Mouse (Mus musculus): ENCODE data around the gene Fam186b. TPM values are rescaled to one million over a fixed set of nuclear protein-coding genes. Genes with fewer than 3 reads are reported as not detected.
A peak's percentile ranks its signal among the peaks of the same experiment; 100 is the strongest.

Gene Fam186b
- polyA plus RNA-seq, 1 experiment from 2014 or later, result 0.15 TPM

DNA sequence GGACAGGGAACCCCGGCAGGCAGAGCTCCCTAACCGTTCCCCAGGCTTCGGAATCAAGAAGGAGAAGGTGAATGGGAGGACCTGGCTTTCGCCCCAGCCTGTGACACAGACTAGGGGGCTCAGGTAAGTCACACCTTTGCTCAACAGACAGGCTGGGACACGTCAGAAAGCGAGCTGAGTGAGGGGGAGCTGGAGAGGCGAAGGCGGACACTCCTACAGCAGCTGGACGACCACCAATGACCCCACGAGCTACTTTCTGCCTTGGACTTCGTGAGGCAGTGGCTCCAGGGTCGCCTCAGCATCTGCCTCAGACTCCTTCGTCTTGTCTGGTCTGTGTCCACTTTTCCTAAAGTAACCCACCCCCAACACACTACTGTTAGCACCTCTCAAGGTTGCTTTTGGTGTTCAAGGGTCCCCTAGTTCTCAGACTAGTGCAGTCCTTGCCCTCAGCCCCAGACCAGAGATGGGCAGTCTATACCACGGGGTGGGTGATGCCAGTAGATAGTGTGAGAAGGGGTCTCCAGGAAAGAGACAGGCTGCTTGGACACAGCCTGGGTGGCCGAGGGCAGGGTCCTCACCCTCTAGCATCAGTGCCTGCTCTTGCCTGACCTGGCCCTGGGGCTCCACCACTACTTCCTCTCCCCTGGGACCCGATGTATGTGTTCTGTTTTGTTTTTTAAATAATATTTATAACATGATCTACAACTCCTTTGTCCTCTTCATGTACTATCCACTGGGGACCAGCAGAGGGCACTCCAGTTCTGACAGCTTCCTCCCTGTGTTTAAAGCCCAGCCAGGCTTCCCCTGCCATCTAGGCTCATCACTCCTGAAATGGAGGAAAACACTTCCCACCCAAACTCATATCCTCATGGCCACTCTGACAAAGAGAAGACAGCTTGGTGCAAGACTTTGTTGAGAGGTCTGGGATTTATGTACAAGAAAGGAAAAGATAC, 20.9 kb upstream of the Fam186b start:
- WGBS, result 88% methylated on average over 16 of the region's 16 CpGs
- Histone ChIP-seq H3K27ac (ENCODE audit: low read depth, low read length) (0 out of 2 replicates have a peak overlapping the region, but pooled peaks have one; percentile 31), H3K36me3 (ENCODE audit: control insufficient read depth, insufficient read depth, low read length) (peaks cover 12% of the 10 kb centered on the region; the same call in 1 of the 2 replicates), H3K4me1 (replicated peaks; ENCODE audit: control insufficient read depth, insufficient read depth, low read length) (no peaks in the 10 kb centered on the region), H3K27me3 (ENCODE audit: control insufficient read depth, insufficient read depth, low read length) (no peaks in the 10 kb centered on the region), H3K4me2 (ENCODE audit: low read depth, low read length, severe bottlenecking) (no peak overlapping the region), H3K9me3 (ENCODE audit: control insufficient read depth, low read length) (no peaks in the 10 kb centered on the region), H3K9ac (ENCODE audit: low read length) (peak overlapping the region; percentile 29; the same call in 1 of the 2 replicates), H3K4me3 (ENCODE audit: low read depth, low read length) (no peak overlapping the region)
- peak; percentile 83 for DNase-seq (ENCODE audit: low spot score)
- ATAC-seq (replicated peaks; ENCODE audit: low FRiP score), result peak; percentile 33; the same call in 1 of the 2 replicates

DNA sequence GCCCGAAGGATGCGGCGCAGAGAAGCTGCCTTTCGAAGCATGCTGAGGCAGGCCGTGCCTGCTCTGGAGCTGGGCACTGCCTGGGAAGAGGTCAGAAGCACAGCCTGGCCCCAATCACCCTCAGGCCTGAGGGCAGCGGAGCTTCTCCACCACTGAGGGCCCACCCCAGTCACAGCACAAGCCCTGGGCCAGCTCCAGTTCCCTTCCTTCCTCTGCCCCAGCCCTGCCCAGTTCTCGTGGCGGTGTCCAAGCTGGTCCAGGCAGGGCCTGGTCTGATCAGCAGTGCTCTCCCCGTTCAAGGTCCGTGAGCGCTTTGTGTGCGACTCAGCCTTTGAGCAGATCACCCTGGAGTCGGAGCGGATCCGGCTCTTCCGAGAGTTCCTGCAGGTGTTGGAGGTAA, 19.2 kb upstream of the Fam186b start:
- Histone ChIP-seq H3K27me3 (ENCODE audit: control insufficient read depth, insufficient read depth, low read length) (no peaks in the 10 kb centered on the region), H3K36me3 (ENCODE audit: control insufficient read depth, insufficient read depth, low read length) (peaks cover 20% of the 10 kb centered on the region; the same call in 1 of the 2 replicates), H3K9ac (ENCODE audit: low read length) (no peak overlapping the region), H3K4me3 (ENCODE audit: low read depth, low read length) (no peak overlapping the region), H3K9me3 (ENCODE audit: control insufficient read depth, low read length) (no peaks in the 10 kb centered on the region), H3K4me1 (replicated peaks; ENCODE audit: control insufficient read depth, insufficient read depth, low read length) (no peaks in the 10 kb centered on the region), H3K27ac (ENCODE audit: low read depth, low read length) (no peak overlapping the region), H3K4me2 (ENCODE audit: low read depth, low read length, severe bottlenecking) (no peak overlapping the region)
- WGBS, result 93% methylated on average over 16 of the region's 16 CpGs
- no peak for ATAC-seq (replicated peaks; ENCODE audit: low FRiP score)
- DNase-seq (ENCODE audit: low spot score), result no peak

DNA sequence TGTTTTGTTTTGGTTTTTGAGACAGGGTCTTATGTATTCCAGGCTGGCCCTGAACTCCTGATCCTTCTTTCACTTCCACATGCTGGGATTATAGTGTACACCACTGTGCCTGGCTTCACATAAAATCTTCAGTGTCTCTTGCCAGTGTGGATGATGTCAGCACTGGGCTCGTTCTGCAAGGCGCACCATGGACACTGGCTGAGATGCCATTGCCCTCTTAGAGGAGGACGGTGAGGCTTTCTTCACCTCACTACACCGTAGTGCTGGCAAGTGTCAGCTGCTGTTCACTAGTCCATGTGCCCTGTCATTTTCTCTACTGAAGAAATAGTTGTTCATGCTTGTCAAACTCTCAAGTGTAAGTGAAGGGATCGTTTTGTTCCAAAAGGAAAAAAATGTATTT, 14.9 kb upstream of the Fam186b start:
- DNase-seq (ENCODE audit: low spot score), result no peak

DNA sequence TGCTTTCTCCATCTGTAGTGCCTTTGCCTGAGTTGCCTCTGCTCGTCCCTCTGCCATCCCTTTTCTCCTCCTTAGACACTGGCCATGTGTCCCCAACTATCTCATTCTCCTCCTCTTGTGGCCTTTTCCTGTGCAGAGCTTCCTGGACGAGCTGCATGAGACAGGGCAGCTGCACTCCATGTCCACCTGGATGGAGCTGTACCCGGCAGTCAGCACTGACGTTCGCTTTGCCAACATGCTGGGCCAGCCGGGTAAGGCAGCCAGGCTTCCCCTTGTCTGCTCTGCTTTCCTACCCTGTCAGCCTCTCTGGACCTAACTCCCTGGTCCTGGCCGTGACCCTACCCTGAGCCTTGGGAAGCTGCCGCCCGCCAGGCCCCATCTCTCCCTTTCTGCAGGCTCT, 13.9 kb upstream of the Fam186b start:
- H3K27ac ChIP-seq (ENCODE audit: low read depth, low read length), result no peak overlapping the region
- H3K4me1 ChIP-seq (replicated peaks; ENCODE audit: control insufficient read depth, insufficient read depth, low read length), result no peaks in the 10 kb centered on the region
- ATAC-seq (replicated peaks; ENCODE audit: low FRiP score) (no peak), DNase-seq (ENCODE audit: low spot score) (no peak)
- H3K9ac ChIP-seq (ENCODE audit: low read length), result no peak overlapping the region
- H3K36me3 ChIP-seq (ENCODE audit: control insufficient read depth, insufficient read depth, low read length), result peaks cover 11% of the 10 kb centered on the region; the same call in 1 of the 2 replicates
- no peak overlapping the region for H3K4me3 ChIP-seq (ENCODE audit: low read depth, low read length)
- 91% methylated on average over 9 of the region's 9 CpGs for WGBS
- H3K27me3 ChIP-seq (ENCODE audit: control insufficient read depth, insufficient read depth, low read length), result no peaks in the 10 kb centered on the region
- no peak overlapping the region for H3K4me2 ChIP-seq (ENCODE audit: low read depth, low read length, severe bottlenecking)
- no peaks in the 10 kb centered on the region for H3K9me3 ChIP-seq (ENCODE audit: control insufficient read depth, low read length)

More for the DNA sequence above, 14.9 kb upstream of the Fam186b start:
- no peaks in the 10 kb centered on the region for H3K9me3 ChIP-seq (ENCODE audit: control insufficient read depth, low read length)
- no peak overlapping the region for H3K9ac ChIP-seq (ENCODE audit: low read length)
- no peaks in the 10 kb centered on the region for H3K27me3 ChIP-seq (ENCODE audit: control insufficient read depth, insufficient read depth, low read length)
- no peak for ATAC-seq (replicated peaks; ENCODE audit: low FRiP score)
- 93% methylated on average over 5 of the region's 5 CpGs for WGBS
- no peak overlapping the region for H3K27ac ChIP-seq (ENCODE audit: low read depth, low read length)
- no peak overlapping the region for H3K4me2 ChIP-seq (ENCODE audit: low read depth, low read length, severe bottlenecking)
- no peak overlapping the region for H3K4me3 ChIP-seq (ENCODE audit: low read depth, low read length)
- peaks cover 13% of the 10 kb centered on the region; the same call in 1 of the 2 replicates for H3K36me3 ChIP-seq (ENCODE audit: control insufficient read depth, insufficient read depth, low read length)
- H3K4me1 ChIP-seq (replicated peaks; ENCODE audit: control insufficient read depth, insufficient read depth, low read length), result no peaks in the 10 kb centered on the region

DNA sequence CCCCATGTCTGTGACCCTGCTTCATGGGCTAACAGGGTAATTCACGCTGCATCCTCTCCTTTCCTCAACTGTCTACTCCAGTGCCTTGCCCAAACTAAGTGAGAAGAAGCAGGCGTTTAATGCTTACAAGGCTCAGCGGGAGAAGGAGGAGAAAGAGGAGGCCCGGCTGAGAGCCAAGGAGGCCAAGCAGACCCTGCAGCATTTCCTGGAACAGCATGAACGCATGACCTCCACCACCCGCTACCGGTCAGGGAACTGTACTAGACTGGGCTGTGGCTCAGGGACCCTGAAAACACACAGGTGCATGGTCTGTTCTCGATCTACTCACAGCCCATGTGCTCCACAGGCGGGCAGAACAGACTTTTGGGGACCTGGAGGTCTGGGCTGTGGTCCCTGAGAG, 11.8 kb upstream of the Fam186b start:
- no peak for DNase-seq (ENCODE audit: low spot score)
- Histone ChIP-seq H3K27ac (ENCODE audit: low read depth, low read length) (no peak overlapping the region), H3K9me3 (ENCODE audit: control insufficient read depth, low read length) (no peaks in the 10 kb centered on the region), H3K4me2 (ENCODE audit: low read depth, low read length, severe bottlenecking) (no peak overlapping the region), H3K9ac (ENCODE audit: low read length) (no peak overlapping the region), H3K27me3 (ENCODE audit: control insufficient read depth, insufficient read depth, low read length) (no peaks in the 10 kb centered on the region), H3K36me3 (ENCODE audit: control insufficient read depth, insufficient read depth, low read length) (peaks cover 9% of the 10 kb centered on the region; the same call in 1 of the 2 replicates), H3K4me3 (ENCODE audit: low read depth, low read length) (no peak overlapping the region), H3K4me1 (replicated peaks; ENCODE audit: control insufficient read depth, insufficient read depth, low read length) (no peaks in the 10 kb centered on the region)
- 89% methylated on average over 9 of the region's 9 CpGs for WGBS
- ATAC-seq (replicated peaks; ENCODE audit: low FRiP score), result no peak

DNA sequence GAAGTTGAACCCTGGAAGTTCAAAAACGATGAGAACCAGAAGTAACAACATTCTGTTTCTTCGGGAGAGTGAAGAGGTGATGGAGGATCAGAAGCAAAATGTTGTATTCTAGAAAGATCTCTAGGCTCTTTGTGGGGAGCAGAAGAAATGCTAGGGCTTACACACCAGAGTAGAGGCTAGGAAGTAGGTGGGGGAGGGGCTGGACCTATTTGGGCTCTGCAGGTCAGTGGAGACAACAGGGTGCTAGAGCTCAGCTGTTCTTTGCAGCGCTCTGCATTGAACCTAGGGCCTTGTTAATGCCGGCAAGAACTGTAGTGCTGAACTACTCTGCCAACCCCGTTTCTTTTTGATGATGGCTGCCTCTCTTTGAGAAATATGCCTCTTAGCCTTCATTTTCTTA, 525 bp upstream of the Fam186b start:
- peaks cover 10% of the 10 kb centered on the region; the same call in 1 of the 2 replicates for H3K4me1 ChIP-seq (replicated peaks; ENCODE audit: control insufficient read depth, insufficient read depth, low read length)
- no peak for DNase-seq (ENCODE audit: low spot score)
- no peak for ATAC-seq (replicated peaks; ENCODE audit: low FRiP score)
- peak overlapping the region; percentile 62 for H3K4me2 ChIP-seq (ENCODE audit: low read depth, low read length, severe bottlenecking)
- H3K9me3 ChIP-seq (ENCODE audit: control insufficient read depth, low read length), result no peaks in the 10 kb centered on the region
- H3K4me3 ChIP-seq (ENCODE audit: low read depth, low read length), result peak overlapping the region; percentile 64
- no peaks in the 10 kb centered on the region for H3K27me3 ChIP-seq (ENCODE audit: control insufficient read depth, insufficient read depth, low read length)
- WGBS, result 33% methylated on average over 5 of the region's 5 CpGs
- peak overlapping the region; percentile 74; the same call in 1 of the 2 replicates for H3K9ac ChIP-seq (ENCODE audit: low read length)
- 0 out of 2 replicates have a peak overlapping the region, but pooled peaks have one; percentile 83 for H3K27ac ChIP-seq (ENCODE audit: low read depth, low read length)
- no peaks in the 10 kb centered on the region for H3K36me3 ChIP-seq (ENCODE audit: control insufficient read depth, insufficient read depth, low read length)

DNA sequence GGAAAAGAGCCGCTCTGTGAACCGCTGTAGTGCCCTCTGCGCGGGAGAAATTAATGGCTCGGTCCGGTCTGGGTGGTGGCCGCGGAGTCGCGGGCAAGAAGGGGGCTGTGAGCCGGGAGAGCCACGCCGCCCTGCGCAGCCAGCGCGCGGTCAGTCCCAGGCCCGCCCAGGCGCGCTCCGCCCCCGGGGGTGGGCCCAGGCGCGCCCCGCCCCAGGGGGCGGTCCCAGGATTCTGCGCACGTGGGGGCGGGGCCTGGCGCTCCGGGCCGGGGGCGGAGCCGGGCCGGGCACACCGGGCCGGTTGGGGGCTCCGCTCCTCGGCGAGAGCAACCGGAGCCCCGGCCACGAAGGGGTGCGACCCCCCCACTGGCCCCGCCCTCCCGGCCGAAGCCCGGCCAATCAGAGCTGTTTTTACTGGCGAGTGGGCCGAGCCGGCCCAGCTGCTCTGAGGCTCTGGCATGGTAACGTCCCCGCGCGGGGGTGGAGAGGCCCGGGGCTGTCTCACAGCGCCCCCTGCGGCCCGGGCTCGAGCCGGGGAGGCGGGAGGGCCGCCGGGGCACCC, 794 bp downstream of the Fam186b start, which contains the start of gene Prpf40b:
Gene Prpf40b (plus strand): TSS at position 275 of the 562 bp plus-strand sequence.
- Histone ChIP-seq H3K27ac (ENCODE audit: low read depth, low read length) (peak within 1 kb of the TSS; percentile 83), H3K36me3 (ENCODE audit: control insufficient read depth, insufficient read depth, low read length) (no peaks in the 10 kb centered on the region), H3K4me2 (ENCODE audit: low read depth, low read length, severe bottlenecking) (peak within 1 kb of the TSS; percentile 62), H3K4me1 (replicated peaks; ENCODE audit: control insufficient read depth, insufficient read depth, low read length) (peaks cover 10% of the 10 kb centered on the region; the same call in 1 of the 2 replicates), H3K9ac (ENCODE audit: low read length) (peak within 1 kb of the TSS; percentile 74), H3K9me3 (ENCODE audit: control insufficient read depth, low read length) (no peaks in the 10 kb centered on the region), H3K4me3 (ENCODE audit: low read depth, low read length) (peak within 1 kb of the TSS; percentile 64), H3K27me3 (ENCODE audit: control insufficient read depth, insufficient read depth, low read length) (no peaks in the 10 kb centered on the region)
- DNase-seq (ENCODE audit: low spot score) (peak; percentile 96), ATAC-seq (replicated peaks; ENCODE audit: low FRiP score) (peak; percentile 96)
- WGBS, result under 1% methylated on average over 51 of the region's 64 CpGs

DNA sequence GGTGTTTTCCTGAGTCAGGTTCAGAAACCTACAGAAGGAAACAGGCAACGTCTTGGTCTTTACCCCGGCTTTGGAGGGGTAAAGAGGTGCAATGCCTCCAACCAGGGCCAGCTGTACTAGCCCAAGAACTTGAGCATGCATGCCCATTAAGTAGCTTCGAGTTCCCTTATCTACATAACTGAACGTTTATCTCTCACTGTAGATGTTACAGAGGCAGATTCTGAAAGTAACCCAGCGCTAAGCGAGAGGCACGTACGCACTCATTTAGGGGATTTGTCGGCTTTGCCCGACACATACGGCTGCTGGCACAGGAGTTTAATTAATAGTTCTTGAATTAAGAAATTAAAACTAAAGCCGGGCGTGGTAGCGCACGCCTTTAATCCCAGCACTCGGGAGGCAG, 1.4 kb downstream of the Fam186b start:
- H3K27ac ChIP-seq (ENCODE audit: low read depth, low read length), result 0 out of 2 replicates have a peak overlapping the region, but pooled peaks have one; percentile 83
- WGBS, result 40% methylated on average over 16 of the region's 16 CpGs

More for the DNA sequence above, 1.4 kb downstream of the Fam186b start:
- Histone ChIP-seq H3K4me1 (replicated peaks; ENCODE audit: control insufficient read depth, insufficient read depth, low read length) (peaks cover 10% of the 10 kb centered on the region; the same call in 1 of the 2 replicates), H3K36me3 (ENCODE audit: control insufficient read depth, insufficient read depth, low read length) (no peaks in the 10 kb centered on the region), H3K9me3 (ENCODE audit: control insufficient read depth, low read length) (no peaks in the 10 kb centered on the region), H3K4me2 (ENCODE audit: low read depth, low read length, severe bottlenecking) (peak overlapping the region; percentile 62), H3K27me3 (ENCODE audit: control insufficient read depth, insufficient read depth, low read length) (no peaks in the 10 kb centered on the region), H3K4me3 (ENCODE audit: low read depth, low read length) (peak overlapping the region; percentile 64), H3K9ac (ENCODE audit: low read length) (peak overlapping the region; percentile 74)
- no peak for DNase-seq (ENCODE audit: low spot score)
- ATAC-seq (replicated peaks; ENCODE audit: low FRiP score), result no peak
